Mouse (Mus musculus) hindbrain, embryonic 16.5 days (tissue): ENCODE measurements around the gene Lrrc7. TPM values are rescaled to one million over a fixed set of nuclear protein-coding genes. Genes with fewer than 3 reads are reported as not detected.

ENCODE experiments used
- ATAC-seq: fragments of 200-750 bp; cut with Nextera tagmentation; 2 replicates; pipeline ENCODE4 v1.8.0; 2017; ENCODE audit warnings: moderate TSS enrichment, moderate library complexity
- H3K27ac ChIP-seq: fragments of 300-500 bp; sonication (generic); 2 replicates; pipeline ENCODE4 v1.5.1; 2014; ENCODE audit warnings: low read depth, mild to moderate bottlenecking, control low read depth, low read length, moderate library complexity
- H3K27me3 ChIP-seq: fragments of 300-500 bp; sonication (generic); replicated peaks from 2 replicates; pipeline ENCODE4 v1.6.1; 2014; ENCODE audit warnings: low read length; ENCODE audit not compliant: control insufficient read depth, insufficient read depth
- H3K36me3 ChIP-seq: fragments of 300-500 bp; sonication (generic); 2 replicates; pipeline ENCODE4 v1.6.1; 2014; ENCODE audit warnings: mild to moderate bottlenecking, low read length, moderate library complexity, mixed read lengths; ENCODE audit not compliant: control insufficient read depth, insufficient read depth
- H3K4me1 ChIP-seq: fragments of 300-500 bp; sonication (generic); 2 replicates; pipeline ENCODE4 v1.6.1; 2014; ENCODE audit warnings: low read depth, low read length; ENCODE audit not compliant: control insufficient read depth, insufficient read depth
- H3K4me2 ChIP-seq: fragments of 300-500 bp; sonication (generic); 2 replicates; pipeline ENCODE4 v1.6.1; 2014; ENCODE audit warnings: mild to moderate bottlenecking, low read length, control low read depth, moderate library complexity
- H3K4me3 ChIP-seq: fragments of 300-500 bp; sonication (generic); 2 replicates; pipeline ENCODE4 v1.5.1; 2014; ENCODE audit warnings: mild to moderate bottlenecking, low read length, control low read depth, moderate library complexity
- H3K9ac ChIP-seq: fragments of 300-500 bp; sonication (generic); 2 replicates; pipeline ENCODE4 v1.6.1; 2014; ENCODE audit warnings: low read depth, mild to moderate bottlenecking, control low read depth, low read length, moderate library complexity
- H3K9me3 ChIP-seq: fragments of 300-500 bp; sonication (generic); 2 replicates; pipeline ENCODE4 v1.6.1; 2014; ENCODE audit warnings: mild to moderate bottlenecking, low read length, moderate library complexity; ENCODE audit not compliant: control insufficient read depth
- WGBS: fragments of 180-500 bp; shearing (Covaris S2); extraction: QIAGEN DNeasy Blood & Tissue Kit; methylation state at CpG from one replicate; pipeline ENCODE4 v1.1.7; 2014; 5-methylcytosine and 5-hydroxymethylcytosine counted together
- polyA plus RNA-seq: library from polyadenylated mRNA; unstranded; fragments of >200 nt; fragmentation: Nextera tagmentation; extraction: Ambion mirVana; gene quantifications from 2 replicates; pipeline ENCODE4 v1.2.1, GENCODE M21; 2015

Gene Lrrc7
- polyA plus RNA-seq, 1 experiment from 2014 or later, result 10.7 TPM

DNA sequence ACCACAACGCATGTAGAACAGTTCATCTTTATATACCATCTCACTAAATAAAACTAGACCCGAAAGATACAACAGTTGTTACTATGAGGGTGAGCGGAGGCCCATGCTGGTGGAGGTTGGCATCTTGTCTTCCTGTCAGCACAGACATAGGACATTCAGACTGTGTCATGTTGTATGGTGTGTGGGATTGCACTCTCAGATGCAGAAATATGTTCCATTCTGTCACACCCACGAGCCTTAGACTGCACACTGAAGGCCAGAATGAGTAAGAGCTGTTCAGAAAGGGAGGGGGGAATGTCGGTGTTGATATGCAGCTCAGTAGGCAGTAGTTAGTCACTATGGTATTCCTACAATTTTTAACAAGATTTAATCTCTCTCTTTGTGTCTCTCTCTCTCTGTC lies 9.9 kb downstream of the Lrrc7 start:
- Histone ChIP-seq H3K4me1 (no peaks in the 10 kb centered on the region; the same call in 1 of the 2 replicates), H3K36me3 (no peaks in the 10 kb centered on the region), H3K9me3 (no peaks in the 10 kb centered on the region), H3K27me3 (no peaks in the 10 kb centered on the region), H3K4me3 (no peak overlapping the region), H3K9ac (no peak overlapping the region), H3K4me2 (no peak overlapping the region), H3K27ac (no peak overlapping the region)
- ATAC-seq, result no peak
- 83% methylated on average over 5 of the region's 5 CpGs for WGBS

DNA sequence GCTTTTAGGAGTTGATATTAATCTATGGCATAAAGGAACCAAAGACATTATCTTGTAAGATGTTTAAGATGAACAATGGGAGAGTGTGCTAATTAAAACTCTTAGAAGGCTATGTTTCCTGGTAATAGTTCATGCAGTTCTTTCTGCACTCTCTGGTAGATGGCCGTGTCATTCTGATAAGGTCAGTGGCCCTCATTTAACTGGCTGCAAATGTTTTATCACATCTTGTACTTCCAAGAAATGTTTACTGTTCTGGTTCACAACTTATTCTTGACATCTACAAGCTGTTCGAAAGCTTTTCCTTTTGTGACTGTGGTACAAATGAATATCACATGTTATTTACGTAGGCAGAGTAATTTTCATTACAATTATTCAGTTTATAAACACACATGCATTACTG lies 18.5 kb downstream of the Lrrc7 start:
- Histone ChIP-seq H3K27ac (no peak overlapping the region), H3K9ac (no peak overlapping the region), H3K36me3 (no peaks in the 10 kb centered on the region), H3K4me3 (no peak overlapping the region), H3K27me3 (no peaks in the 10 kb centered on the region), H3K4me1 (no peaks in the 10 kb centered on the region), H3K4me2 (no peak overlapping the region), H3K9me3 (no peaks in the 10 kb centered on the region)
- 76% methylated on average over 3 of the region's 3 CpGs for WGBS
- no peak for ATAC-seq

DNA sequence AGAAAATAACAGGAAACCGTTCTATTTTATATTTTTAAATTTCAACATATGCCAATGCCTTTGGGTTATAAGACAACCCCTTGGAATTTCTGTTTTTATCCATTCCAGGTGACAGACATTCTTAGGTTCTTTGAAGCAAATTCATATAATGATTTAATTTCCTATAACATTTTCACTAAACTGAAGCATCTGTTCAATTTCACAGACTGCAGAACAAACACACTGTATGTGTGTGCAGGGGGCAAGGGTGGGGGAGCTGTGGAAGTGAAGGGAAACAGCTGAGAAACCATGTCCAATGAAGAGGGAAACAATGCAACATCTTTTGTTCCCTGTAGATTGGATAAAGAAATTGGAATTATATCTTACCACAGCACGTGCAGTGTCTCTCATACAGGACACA lies 29.2 kb downstream of the Lrrc7 start:
- H3K27me3 ChIP-seq, result no peaks in the 10 kb centered on the region
- no peaks in the 10 kb centered on the region for H3K36me3 ChIP-seq
- no peaks in the 10 kb centered on the region for H3K9me3 ChIP-seq
- no peak overlapping the region for H3K4me3 ChIP-seq
- H3K9ac ChIP-seq, result no peak overlapping the region
- ATAC-seq, result no peak
- 67% methylated on average over 2 of the region's 2 CpGs for WGBS
- no peaks in the 10 kb centered on the region for H3K4me1 ChIP-seq
- H3K4me2 ChIP-seq, result no peak overlapping the region
- no peak overlapping the region for H3K27ac ChIP-seq

DNA sequence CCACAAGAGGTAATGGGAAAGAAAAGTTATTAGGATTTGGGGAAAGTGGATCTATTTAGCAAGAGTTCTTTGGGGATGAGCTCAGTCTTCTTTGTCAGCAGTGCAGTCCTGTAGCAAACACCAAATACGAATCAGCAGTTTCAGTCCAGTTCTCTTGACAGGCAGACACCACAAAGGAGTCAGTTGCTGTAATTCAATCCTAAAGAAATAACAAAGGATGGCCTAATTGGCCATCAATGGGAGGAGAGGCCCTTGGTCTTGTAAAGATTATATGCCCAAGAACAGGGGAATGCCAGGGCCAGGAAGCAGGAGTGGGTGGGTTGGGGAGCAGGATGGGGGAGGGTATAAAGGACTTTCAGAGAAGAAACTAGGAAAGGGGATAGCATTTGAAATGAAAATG lies 33.5 kb downstream of the Lrrc7 start:
- H3K4me3 ChIP-seq, result no peak overlapping the region
- H3K9me3 ChIP-seq, result no peaks in the 10 kb centered on the region
- no peaks in the 10 kb centered on the region for H3K4me1 ChIP-seq
- WGBS, result 27% methylated on average over 1 of the region's 1 CpGs
- ATAC-seq, result no peak
- H3K27me3 ChIP-seq, result no peaks in the 10 kb centered on the region
- H3K27ac ChIP-seq, result no peak overlapping the region
- H3K4me2 ChIP-seq, result no peak overlapping the region
- H3K36me3 ChIP-seq, result no peaks in the 10 kb centered on the region
- no peak overlapping the region for H3K9ac ChIP-seq

DNA sequence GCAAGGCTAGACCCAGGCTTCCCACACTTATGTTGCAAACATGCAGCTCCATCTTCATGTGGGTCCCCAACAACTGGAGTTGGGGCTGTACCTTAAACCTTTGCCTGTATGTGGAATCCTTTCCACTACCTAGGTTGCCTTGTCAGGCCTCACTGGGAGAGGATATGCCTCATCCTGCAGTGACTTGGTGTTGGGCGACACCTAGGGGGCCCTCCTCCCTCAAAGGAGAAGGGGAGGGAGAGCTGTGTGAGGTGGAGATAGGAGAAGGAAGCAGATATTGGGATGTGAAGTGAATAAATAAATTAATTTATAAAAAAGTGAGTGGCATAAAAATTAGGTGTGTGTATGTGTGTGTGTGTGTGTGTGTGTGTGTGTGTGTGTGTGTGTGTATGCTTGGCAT lies 68.3 kb downstream of the Lrrc7 start:
- H3K27me3 ChIP-seq, result no peaks in the 10 kb centered on the region
- H3K9me3 ChIP-seq, result no peaks in the 10 kb centered on the region
- no peak overlapping the region for H3K9ac ChIP-seq
- H3K4me2 ChIP-seq, result no peak overlapping the region
- H3K27ac ChIP-seq, result no peak overlapping the region
- H3K4me1 ChIP-seq, result no peaks in the 10 kb centered on the region
- H3K36me3 ChIP-seq, result no peaks in the 10 kb centered on the region
- 67% methylated on average over 1 of the region's 1 CpGs for WGBS
- no peak overlapping the region for H3K4me3 ChIP-seq
- ATAC-seq, result no peak

DNA sequence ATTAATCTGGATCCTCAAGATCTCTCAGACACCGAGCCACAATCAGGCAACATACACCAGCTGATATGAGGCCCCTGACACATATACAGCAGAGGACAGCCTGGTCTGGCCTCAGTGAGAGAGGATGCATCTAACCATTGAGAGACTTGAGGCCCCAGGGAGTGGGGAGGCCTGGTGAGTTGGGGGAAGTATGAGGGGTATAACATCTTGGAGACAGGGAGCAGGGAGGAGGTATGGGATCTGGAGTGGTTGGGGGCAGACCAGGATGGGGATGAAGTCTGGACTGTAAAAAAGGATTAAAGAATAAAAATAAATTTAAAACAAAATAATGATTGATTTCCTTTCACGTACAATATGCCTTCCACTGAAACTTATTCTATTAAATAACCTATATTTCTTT lies 82.3 kb downstream of the Lrrc7 start:
- Histone ChIP-seq H3K9me3 (no peaks in the 10 kb centered on the region), H3K9ac (no peak overlapping the region), H3K4me1 (no peaks in the 10 kb centered on the region), H3K27me3 (no peaks in the 10 kb centered on the region), H3K36me3 (no peaks in the 10 kb centered on the region), H3K4me3 (no peak overlapping the region), H3K4me2 (no peak overlapping the region), H3K27ac (no peak overlapping the region)
- 86% methylated on average over 2 of the region's 2 CpGs for WGBS
- ATAC-seq, result no peak

DNA sequence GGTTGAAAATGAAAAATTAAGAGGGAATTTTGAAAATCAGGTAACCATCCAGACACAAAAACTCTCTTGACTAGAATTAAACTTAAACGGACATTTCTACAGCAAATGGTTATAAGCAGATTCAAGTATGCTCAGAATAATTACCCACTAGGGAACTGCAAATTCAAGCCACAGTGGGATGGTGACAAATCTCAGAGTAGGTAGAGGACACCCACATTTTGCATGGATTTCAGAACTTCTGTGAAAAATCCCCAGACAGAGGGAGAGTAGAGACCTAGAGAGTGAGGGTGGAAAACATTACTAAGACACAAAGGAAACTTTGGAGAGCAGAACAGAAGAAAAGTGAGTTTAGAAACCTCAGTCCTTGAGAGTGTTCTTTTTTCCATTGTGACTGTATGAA lies 161.4 kb downstream of the Lrrc7 start:
- WGBS, result 90% methylated on average over 1 of the region's 1 CpGs
- Histone ChIP-seq H3K4me1 (no peaks in the 10 kb centered on the region), H3K27ac (no peak overlapping the region), H3K27me3 (no peaks in the 10 kb centered on the region), H3K4me2 (no peak overlapping the region), H3K9ac (no peak overlapping the region), H3K4me3 (no peak overlapping the region), H3K9me3 (no peaks in the 10 kb centered on the region), H3K36me3 (no peaks in the 10 kb centered on the region)
- no peak for ATAC-seq

DNA sequence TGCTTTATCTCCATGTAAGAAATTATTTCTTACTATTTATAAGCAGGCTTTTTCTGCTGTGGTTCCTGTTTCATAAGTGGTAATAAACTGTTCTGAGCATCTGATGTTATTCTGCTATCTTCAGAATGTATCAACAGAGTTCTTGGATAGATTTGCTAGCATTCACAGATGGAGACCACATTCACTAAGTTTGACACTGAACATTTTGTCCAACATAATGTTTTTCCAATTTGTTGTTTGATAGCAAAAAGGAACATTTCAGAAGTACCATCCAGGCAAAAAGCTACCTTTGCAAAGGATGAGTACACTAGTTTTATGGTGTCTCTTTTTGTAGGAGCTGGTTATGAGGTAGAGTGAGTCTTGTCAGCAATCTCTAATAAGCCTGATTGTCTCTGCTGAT lies 170.5 kb downstream of the Lrrc7 start:
- Histone ChIP-seq H3K27ac (no peak overlapping the region), H3K9me3 (no peaks in the 10 kb centered on the region), H3K4me1 (no peaks in the 10 kb centered on the region), H3K4me2 (no peak overlapping the region), H3K36me3 (no peaks in the 10 kb centered on the region), H3K4me3 (no peak overlapping the region), H3K9ac (no peak overlapping the region), H3K27me3 (no peaks in the 10 kb centered on the region)
- ATAC-seq, result no peak

DNA sequence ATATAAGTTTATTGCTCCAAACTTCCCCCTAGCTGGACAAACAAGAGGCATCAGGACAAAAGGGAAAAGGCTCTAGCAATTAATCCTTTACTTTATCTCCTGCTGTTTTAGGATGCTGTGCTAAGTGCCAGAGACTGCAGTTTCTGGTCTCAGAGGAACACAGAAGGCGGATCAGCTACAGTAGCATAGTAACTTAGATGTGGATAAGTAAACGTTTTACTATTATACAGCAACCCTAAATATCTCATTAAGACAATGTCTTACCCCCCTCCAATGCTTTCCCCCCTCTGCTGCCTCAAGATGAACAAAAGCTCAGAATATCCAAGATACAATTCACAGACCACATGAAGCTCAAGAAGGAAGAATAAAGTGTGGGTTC lies 174.0 kb downstream of the Lrrc7 start:
- H3K9me3 ChIP-seq, result no peaks in the 10 kb centered on the region
- no peak overlapping the region for H3K4me3 ChIP-seq
- H3K4me1 ChIP-seq, result no peaks in the 10 kb centered on the region
- H3K9ac ChIP-seq, result no peak overlapping the region
- H3K36me3 ChIP-seq, result no peaks in the 10 kb centered on the region
- H3K27ac ChIP-seq, result no peak overlapping the region
- 33% methylated on average over 2 of the region's 2 CpGs for whole genome bisulfite sequencing
- no peak overlapping the region for H3K4me2 ChIP-seq
- H3K27me3 ChIP-seq, result no peaks in the 10 kb centered on the region
- no peak for ATAC-seq

DNA sequence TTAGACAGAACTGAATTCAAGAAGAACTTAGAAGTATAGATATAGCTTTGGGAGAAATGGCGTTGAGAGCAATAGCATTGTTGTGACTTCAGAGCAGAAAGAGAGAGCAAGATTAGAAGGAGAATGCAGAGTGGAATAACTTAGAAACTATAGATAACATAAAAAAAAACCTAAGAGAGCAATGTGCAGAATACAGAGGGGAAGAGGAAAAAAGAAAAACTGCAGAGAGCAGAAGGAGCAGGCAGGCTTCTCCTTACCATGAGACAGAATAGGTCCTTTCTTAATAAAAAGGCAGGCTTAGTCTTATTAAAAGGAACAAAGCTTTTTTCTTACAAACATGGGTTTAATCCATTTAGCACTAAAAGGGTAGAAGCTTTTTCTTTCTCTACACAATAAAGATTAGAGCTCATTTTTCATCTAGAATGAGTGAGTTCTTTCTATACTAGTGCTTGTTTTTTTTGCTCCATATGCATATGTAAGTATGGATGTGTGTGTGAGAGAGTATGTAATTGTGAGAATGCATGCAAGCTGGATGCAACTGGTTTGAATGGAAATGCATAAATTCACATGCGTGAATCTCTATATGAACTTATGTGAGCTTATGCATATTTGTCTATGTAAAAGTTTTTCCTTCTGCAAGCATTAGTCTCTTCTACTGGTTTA lies 174.5 kb downstream of the Lrrc7 start:
- H3K4me1 ChIP-seq, result no peaks in the 10 kb centered on the region
- no peaks in the 10 kb centered on the region for H3K27me3 ChIP-seq
- H3K27ac ChIP-seq, result no peak overlapping the region
- WGBS, result 78% methylated on average over 2 of the region's 2 CpGs
- no peaks in the 10 kb centered on the region for H3K36me3 ChIP-seq
- H3K9me3 ChIP-seq, result no peaks in the 10 kb centered on the region
- H3K9ac ChIP-seq, result no peak overlapping the region
- ATAC-seq, result no peak
- H3K4me2 ChIP-seq, result no peak overlapping the region
- no peak overlapping the region for H3K4me3 ChIP-seq
